Mouse (Mus musculus): ENCODE results near the gene Taar7a.

GRCm38 (mm10) chr10:23959071-23959470, 34.2 kb downstream of the Taar7a start:
- TF ChIP-seq TAL1 (conservative IDR thresholded peaks at IDR 0.05; ENCODE audit: low read depth, low read length) (no peak), CTCF (IDR thresholded peaks at IDR 0.05; ENCODE audit: low read depth, low read length) (no peak), GATA1 (IDR thresholded peaks at IDR 0.05; ENCODE audit: borderline replicate concordance, low read length) (no peak)
